Mouse (Mus musculus) gastrocnemius, adult 18-20 months (tissue): ENCODE results near the gene Prn. TPM values are rescaled to one million over a fixed set of nuclear protein-coding genes. Genes with fewer than 3 reads are reported as not detected.
A peak's percentile ranks its signal among the peaks of the same experiment; 100 is the strongest.

ENCODE experiments used
- DNase-seq: peaks from one replicate; pipeline ENCODE4 v3.0.0; 2021; ENCODE audit warnings: low spot score
- total RNA-seq, 2 experiments: library from RNA; stranded (reverse); gene quantifications; 2 replicates each; pipeline ENCODE4 v1.2.3; 2021

Prn gene
- total RNA-seq, 2 experiments from 2014 or later = not detected

DNA sequence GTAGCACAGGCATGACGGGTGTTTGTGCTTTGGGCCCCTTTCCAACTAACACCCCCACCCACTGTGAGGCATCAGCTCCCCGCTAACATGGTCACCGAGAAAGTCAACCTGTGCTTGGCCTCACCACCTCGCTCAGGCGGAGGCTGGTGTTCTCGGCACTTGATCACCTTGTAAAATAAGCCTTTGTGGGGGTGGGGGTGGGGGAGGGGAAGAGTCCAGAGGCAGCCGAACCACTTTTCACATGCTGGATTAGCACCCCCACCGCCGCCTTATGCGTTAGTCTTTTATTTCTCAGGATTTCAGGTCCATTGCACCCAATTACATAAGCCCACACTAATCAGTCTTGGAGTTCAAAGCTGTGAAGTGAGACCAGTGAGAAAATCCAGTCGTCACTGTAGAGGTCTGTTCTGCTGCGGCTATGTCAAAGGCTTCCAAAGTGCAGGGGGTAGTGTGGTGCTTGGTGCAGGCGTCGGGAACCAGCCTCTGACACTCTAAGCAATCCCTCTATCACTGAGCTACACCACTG lies 83.9 kb downstream of the Prn start:
- DNase-seq = no peak

DNA sequence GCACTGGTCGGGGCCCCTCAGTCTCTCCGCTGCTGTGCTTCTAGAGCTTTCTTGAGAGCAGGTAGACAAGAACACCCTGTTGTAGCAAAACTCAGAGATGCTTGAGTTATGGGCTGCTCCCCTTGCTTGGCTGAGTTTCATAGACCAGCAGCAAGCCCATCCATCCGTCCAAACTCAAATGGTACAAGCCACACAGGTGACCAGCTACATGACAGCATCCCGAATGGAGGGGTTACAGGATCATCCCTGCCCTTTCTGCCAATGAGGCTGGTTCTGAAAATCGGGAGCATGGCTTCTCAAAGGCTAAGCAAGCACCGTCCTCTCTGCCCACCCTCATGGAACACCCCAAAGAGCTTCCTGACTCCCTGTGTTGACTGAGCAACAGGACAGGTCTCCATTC lies 85.2 kb downstream of the Prn start:
- no peak for DNase-seq

DNA sequence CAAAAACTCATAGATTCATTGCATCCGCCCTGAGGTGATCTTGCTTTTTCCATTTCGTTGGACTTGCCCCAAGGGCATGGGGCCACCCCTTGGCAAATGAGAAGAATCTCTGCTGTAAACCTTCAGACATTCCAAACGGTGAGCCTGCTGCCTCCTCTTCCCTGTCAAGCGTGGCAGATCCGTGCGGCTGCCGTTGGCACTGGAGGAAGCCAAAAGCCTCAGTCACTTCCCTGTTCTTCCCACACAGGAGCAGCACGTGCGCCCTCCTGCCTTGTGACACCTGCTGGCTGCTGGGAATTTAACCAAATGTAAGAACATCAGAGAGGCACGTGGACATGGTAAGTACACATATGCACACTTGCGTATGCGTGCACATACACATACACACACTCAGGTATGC lies 86.0 kb downstream of the Prn start:
- DNase-seq = no peak

DNA sequence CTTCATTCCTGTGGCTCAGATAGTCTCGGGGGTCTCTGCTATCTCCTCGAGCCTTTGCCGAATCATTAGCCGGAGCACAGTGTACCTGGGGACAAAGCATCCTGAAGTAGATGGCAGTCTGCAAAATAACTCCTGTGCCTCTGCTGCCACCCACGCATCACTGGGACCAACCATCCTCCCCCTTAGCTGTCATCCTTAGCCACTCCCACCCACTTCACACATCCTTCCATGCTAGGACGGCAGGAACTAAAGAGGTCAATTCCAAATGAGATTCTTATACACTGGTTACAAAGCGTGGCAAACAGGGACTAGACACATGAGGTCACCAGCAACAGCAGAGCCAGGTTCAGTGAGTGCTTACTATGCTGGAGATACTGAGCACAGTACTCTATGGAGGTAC lies 86.6 kb downstream of the Prn start:
- DNase-seq = no peak

DNA sequence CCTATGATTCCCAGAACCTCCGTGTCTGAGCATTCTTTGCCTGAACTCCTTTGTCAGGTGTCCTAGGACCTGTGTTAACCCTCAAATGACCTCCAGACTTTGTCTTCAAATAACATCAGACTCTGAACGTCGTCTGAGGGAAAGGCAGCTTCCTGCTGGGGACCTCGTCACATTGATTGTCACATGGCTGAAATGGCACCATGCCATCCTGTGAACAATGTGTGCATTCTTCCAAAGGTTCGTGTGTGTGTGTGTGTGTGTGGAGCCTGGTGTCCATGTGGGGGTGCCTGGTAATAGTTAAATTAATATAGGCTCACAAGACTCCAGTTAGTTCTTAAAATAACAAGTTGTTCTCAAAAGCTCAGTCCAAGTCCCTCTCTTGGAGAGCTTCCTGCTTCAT lies 87.6 kb downstream of the Prn start:
- DNase-seq = no peak

DNA sequence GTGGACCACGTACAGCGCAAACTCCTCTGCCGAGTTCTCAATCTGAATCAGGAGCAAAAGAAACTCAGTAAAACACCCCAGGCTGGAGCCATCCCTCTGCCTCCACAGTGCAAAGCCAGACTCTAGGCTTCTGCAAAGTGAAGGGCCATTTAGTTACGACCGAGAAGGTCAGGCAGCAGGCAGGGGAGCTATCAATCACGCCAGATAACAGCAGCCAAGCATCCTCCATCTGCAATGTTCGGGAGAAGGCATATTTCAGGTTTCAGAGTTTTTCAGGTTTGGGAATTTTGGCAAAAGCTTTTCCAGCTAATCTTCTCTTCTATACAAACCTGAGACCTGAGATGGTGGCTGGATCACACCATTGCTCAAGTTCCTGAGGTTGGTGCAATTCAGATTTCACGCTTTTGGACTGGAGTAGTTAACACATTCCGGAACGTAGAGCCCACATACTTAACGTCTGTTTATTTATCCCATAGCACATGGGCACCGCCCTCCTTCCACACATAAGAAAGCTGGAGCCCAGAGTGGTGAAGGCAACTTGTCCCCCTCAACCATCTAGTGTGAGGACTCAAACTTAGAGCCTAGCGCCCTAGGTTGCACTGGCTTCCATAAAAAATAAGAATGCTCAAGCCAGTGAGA lies 92.1 kb downstream of the Prn start:
- no peak for DNase-seq

DNA sequence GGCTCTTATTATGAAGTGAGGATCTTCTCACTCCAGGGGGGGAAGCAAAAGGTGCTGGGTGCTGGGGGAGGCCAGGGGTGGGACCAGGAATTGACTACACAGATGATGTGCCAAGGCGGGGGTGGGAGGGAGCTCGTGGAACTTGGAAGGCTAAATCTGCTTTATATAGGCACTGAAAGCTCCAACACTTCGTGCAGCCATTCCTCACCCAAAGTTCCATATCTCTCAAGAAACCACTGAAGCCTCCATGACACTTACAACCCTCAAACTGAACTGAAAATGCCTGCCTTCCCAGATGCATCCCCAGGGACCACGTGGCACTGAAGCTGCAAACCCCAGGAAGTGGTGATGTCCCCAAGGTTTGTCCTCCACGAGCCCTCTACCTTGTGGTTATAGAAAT lies 94.2 kb downstream of the Prn start:
- no peak for DNase-seq

DNA sequence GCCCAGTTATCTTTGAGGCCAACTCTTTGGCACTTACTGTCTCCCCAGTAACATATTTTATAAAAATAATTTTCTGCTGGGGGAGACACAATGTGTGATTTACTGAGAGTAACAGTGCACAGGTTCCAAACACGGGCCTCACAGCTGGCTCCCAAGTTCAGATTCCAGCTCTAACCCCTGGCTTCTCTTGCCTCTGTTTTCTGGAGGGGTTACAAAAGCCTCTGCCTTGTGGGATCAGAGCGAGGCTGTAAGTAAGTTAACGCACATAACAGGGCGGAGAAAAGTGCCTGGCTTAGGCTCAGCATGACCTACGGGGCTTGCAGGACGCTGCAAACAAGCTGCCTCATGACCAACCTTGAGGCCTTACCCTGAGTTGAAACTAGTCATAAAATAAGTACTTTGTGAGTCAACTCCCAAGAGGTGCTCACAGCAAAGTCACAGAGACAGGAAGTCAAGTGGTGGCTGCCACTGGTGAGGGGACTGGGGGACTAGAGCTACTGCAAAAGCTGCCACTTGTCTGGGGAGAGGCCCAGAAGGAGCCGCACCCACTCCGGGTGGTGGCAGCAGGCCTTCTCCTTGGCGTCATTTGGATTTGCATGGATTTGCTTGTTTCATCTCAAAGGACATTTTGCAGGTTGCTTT lies 94.9 kb downstream of the Prn start:
- DNase-seq = no peak

DNA sequence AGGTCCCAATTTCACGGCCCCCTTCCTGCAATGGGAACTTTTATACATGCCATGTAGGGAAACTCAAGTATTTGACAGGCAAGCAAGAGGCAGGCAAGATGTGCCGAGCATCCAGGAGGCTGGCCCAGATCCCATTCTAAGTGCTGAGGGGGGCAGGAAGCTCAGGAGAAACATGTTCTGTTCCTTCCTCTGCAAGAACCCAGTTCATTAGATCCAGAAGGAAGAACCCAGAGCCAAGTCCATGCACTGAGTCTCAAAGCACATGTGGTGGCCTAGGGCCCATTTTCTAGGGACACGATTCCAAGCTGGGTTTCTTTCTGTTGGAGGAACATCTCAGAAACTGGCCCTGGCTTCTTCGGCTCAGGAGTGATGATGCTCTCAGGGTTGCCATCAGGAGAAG lies 95.7 kb downstream of the Prn start:
- peak; percentile 50 for DNase-seq

Other genes with a start within 250 kb of the Prn start
- gene Erv3, start 50.2 kb upstream of the Prn start, total RNA-seq = not detected
- gene Prnp, start within 50 bp of the Prn start, total RNA-seq = 100 to 1,000 TPM; 104 to 114 TPM
- gene Prnd, start 40.9 kb downstream of the Prn start, total RNA-seq = under 1 TPM; 0.16 to 0.36 TPM
- 1 to 10 TPM; 4.3 to 5.1 TPM for gene Rassf2, start 120.3 kb downstream of the Prn start, total RNA-seq
- 10 to 100 TPM in 1 of 2 experiments, 1 to 10 TPM in 1; 9.4 to 12.9 TPM for gene Slc23a2, start 235.2 kb downstream of the Prn start, total RNA-seq